Mouse (Mus musculus): ENCODE measurements around the gene Arhgef3. TPM values are rescaled to one million over a fixed set of nuclear protein-coding genes. Genes with fewer than 3 reads are reported as not detected.
"Not testable (repeated sequence)": the region's sequence is repeated elsewhere in the genome, so short reads cannot be mapped to it uniquely, and the experiment has no call there.

Arhgef3 gene
- polyA plus RNA-seq, 1 experiment, result 48.5 TPM

DNA sequence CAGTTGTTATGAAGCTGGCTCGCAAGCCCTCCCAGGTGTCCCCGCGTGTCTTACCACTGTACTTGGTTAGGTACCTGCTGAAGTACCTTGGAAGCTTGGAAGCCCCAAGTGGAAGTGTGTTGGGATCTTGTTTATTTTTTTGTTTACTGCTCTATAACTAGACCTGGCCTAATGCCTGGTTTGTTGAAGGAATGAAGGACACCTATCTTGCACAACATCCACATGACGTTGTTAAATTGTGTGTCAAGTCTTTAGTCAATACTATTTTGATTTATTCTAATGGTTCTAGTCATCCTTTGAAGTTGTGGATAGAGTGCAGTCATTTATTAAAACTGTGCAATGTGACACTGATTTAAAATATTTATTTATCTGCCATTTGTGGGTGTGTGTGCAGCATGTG, 94.8 kb downstream of the Arhgef3 start:
- peaks cover 3% of the 10 kb centered on the region; the same call in 1 of the 2 replicates for H3K4me1 ChIP-seq (ENCODE audit: control insufficient read depth, insufficient read depth, low read length)
- no peak for DNase-seq
- no peak overlapping the region for H3K4me3 ChIP-seq (replicated peaks; ENCODE audit: extremely low read depth, low read depth, low read length)
- WGBS, result 89% methylated on average over 4 of the region's 4 CpGs
- no peak for TF ChIP-seq CTCF (IDR thresholded peaks at IDR 0.05; ENCODE audit: insufficient read depth, low read length)
- TF ChIP-seq POLR2A (IDR thresholded peaks at IDR 0.05; ENCODE audit: borderline replicate concordance, extremely low read depth, low read depth, low read length), result no peak

DNA sequence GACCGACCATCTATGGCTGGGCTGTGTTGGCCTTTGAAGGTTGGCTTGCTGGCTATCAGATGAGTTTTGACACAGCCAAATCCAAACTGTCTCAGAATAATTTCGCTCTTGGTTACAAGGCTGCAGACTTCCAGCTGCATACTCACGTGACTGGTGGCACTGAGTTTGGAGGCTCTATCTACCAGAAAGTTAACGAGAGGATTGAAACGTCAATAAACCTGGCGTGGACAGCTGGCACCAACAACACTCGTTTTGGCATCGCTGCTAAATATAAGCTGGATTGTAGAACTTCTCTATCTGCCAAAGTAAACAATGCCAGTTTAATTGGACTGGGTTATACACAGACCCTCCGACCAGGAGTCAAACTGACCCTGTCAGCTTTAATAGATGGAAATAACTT, 96.1 kb downstream of the Arhgef3 start:
- H3K4me1 ChIP-seq (ENCODE audit: control insufficient read depth, insufficient read depth, low read length); H3K4me3 ChIP-seq (replicated peaks; ENCODE audit: extremely low read depth, low read depth, low read length); DNase-seq: not testable (repeated sequence)
- 57% methylated on average over 9 of the region's 9 CpGs for WGBS

DNA sequence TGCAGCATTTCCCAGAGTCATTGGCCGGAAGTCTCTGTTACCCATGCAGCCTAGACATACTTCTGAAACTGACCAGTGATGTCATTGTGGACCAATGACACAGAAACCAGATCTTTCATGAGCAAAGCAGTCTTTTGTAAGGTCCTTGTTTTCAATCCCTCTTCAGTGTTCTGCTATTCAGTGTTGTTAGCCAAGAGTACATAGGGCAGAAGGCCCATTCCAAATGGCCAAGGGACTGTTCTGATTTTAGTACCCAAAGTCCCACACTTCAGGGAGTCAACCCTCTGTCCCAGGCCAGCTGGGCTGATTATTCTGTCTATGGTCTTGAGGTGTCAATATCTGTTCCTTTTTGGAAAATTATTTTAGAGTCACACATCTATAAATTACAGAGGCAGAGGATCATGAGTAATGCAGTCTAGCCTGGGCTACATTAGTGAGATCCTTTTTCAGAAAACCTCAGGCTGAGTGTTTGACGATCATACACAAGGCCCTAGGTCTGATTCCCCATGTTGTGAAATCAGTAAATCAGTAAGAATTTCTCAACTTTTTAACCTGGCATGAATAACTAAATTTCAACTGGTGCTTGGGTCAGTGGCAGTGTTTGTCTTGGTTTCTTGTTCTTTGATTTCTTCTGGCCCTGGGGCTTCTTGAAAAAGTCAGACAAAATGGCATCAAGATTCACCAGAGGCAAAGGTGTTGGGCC, 97.2 kb downstream of the Arhgef3 start:
- Histone ChIP-seq H3K4me3 (replicated peaks; ENCODE audit: extremely low read depth, low read depth, low read length) (no peak overlapping the region), H3K4me1 (ENCODE audit: control insufficient read depth, insufficient read depth, low read length) (no peaks in the 10 kb centered on the region)
- no peak for DNase-seq
- TF ChIP-seq POLR2A (IDR thresholded peaks at IDR 0.05; ENCODE audit: borderline replicate concordance, extremely low read depth, low read depth, low read length) (no peak), CTCF (IDR thresholded peaks at IDR 0.05; ENCODE audit: insufficient read depth, low read length) (no peak)
- 85% methylated on average over 2 of the region's 2 CpGs for WGBS

GRCm38 (mm10) chr14:27214232-27214631, 99.5 kb downstream of the Arhgef3 start:
- TF ChIP-seq POLR2A (IDR thresholded peaks at IDR 0.05; ENCODE audit: borderline replicate concordance, extremely low read depth, low read depth, low read length), result no peak
- TF ChIP-seq CTCF (IDR thresholded peaks at IDR 0.05; ENCODE audit: insufficient read depth, low read length), result no peak
- 69% methylated on average over 2 of the region's 2 CpGs for WGBS
- Histone ChIP-seq H3K4me3 (replicated peaks; ENCODE audit: extremely low read depth, low read depth, low read length) (no peak overlapping the region), H3K4me1 (ENCODE audit: control insufficient read depth, insufficient read depth, low read length) (no peaks in the 10 kb centered on the region)
- DNase-seq, result no peak

DNA sequence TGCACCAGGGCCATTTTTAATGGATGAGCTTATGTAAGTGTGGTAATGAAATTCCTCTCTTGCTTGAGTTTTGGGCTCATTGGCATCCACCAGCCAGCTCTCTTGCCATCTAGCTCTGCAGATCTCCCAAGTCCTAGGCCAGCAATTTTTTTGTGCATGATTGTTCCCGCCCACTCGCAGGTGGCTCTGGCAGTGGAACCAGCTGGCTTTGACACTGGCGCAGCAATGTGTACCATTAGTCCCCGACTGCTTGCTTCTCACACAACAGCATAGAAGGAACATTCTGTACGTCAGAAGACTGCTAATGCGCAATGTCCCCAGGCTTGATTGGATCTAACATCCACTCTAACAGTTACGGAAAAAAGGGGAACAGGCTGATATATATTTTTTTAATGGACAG, 105.0 kb downstream of the Arhgef3 start:
- no peaks in the 10 kb centered on the region; the same call in 1 of the 2 replicates for H3K4me1 ChIP-seq (ENCODE audit: control insufficient read depth, insufficient read depth, low read length)
- WGBS, result 92% methylated on average over 7 of the region's 7 CpGs
- TF ChIP-seq POLR2A (IDR thresholded peaks at IDR 0.05; ENCODE audit: borderline replicate concordance, extremely low read depth, low read depth, low read length) (no peak), CTCF (IDR thresholded peaks at IDR 0.05; ENCODE audit: insufficient read depth, low read length) (no peak)
- H3K4me3 ChIP-seq (replicated peaks; ENCODE audit: extremely low read depth, low read depth, low read length), result no peak overlapping the region
- DNase-seq, result no peak

GRCm38 (mm10) chr14:27220297-27220696, 105.6 kb downstream of the Arhgef3 start:
- no peak for DNase-seq
- 65% methylated on average over 12 of the region's 12 CpGs for WGBS
- Histone ChIP-seq H3K4me1 (ENCODE audit: control insufficient read depth, insufficient read depth, low read length) (no peaks in the 10 kb centered on the region; the same call in 1 of the 2 replicates), H3K4me3 (replicated peaks; ENCODE audit: extremely low read depth, low read depth, low read length) (no peak overlapping the region)
- TF ChIP-seq POLR2A (IDR thresholded peaks at IDR 0.05; ENCODE audit: borderline replicate concordance, extremely low read depth, low read depth, low read length) (no peak), CTCF (IDR thresholded peaks at IDR 0.05; ENCODE audit: insufficient read depth, low read length) (no peak)

- 90% methylated on average over 7 of the region's 7 CpGs for WGBS
- Histone ChIP-seq H3K4me1 (ENCODE audit: control insufficient read depth, insufficient read depth, low read length) (peaks cover 11% of the 10 kb centered on the region), H3K4me3 (replicated peaks; ENCODE audit: extremely low read depth, low read depth, low read length) (no peak overlapping the region)
- no peak for DNase-seq
- TF ChIP-seq CTCF (IDR thresholded peaks at IDR 0.05; ENCODE audit: insufficient read depth, low read length) (no peak), POLR2A (IDR thresholded peaks at IDR 0.05; ENCODE audit: borderline replicate concordance, extremely low read depth, low read depth, low read length) (no peak)
Observed at GRCm38 (mm10) chr14:27224636-27225035, 109.9 kb downstream of the Arhgef3 start.

DNA sequence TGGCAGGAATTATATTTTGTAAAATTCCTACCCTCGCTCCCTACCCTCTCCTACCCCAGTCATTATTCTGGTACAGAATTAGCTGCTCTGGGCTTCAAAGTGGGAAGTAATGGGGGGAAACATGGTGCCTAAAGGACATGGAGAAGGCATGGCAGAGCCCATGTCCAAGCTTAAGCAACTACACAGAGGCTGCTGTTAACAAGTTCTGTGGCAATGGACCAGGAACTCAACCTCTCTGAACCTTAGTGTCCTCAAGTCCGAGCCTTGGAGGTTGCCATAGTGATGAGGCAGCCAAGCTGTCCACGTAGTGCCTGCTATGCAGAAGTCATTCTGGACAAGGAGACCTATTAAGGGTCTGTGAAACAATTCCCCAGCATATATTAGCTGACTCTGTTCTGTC, 111.6 kb downstream of the Arhgef3 start:
- Histone ChIP-seq H3K4me1 (ENCODE audit: control insufficient read depth, insufficient read depth, low read length) (peaks cover 21% of the 10 kb centered on the region), H3K4me3 (replicated peaks; ENCODE audit: extremely low read depth, low read depth, low read length) (no peak overlapping the region)
- TF ChIP-seq CTCF (IDR thresholded peaks at IDR 0.05; ENCODE audit: insufficient read depth, low read length) (no peak), POLR2A (IDR thresholded peaks at IDR 0.05; ENCODE audit: borderline replicate concordance, extremely low read depth, low read depth, low read length) (no peak)
- no peak for DNase-seq
- WGBS, result 75% methylated on average over 3 of the region's 3 CpGs

GRCm38 (mm10) chr14:27228288-27228687, 113.6 kb downstream of the Arhgef3 start:
- WGBS, result 64% methylated on average over 2 of the region's 2 CpGs
- no peak for TF ChIP-seq CTCF (IDR thresholded peaks at IDR 0.05; ENCODE audit: insufficient read depth, low read length)
- TF ChIP-seq POLR2A (IDR thresholded peaks at IDR 0.05; ENCODE audit: borderline replicate concordance, extremely low read depth, low read depth, low read length), result no peak
- H3K4me3 ChIP-seq (replicated peaks; ENCODE audit: extremely low read depth, low read depth, low read length), result no peak overlapping the region
- peaks cover 29% of the 10 kb centered on the region for H3K4me1 ChIP-seq (ENCODE audit: control insufficient read depth, insufficient read depth, low read length)
- no peak for DNase-seq

DNA sequence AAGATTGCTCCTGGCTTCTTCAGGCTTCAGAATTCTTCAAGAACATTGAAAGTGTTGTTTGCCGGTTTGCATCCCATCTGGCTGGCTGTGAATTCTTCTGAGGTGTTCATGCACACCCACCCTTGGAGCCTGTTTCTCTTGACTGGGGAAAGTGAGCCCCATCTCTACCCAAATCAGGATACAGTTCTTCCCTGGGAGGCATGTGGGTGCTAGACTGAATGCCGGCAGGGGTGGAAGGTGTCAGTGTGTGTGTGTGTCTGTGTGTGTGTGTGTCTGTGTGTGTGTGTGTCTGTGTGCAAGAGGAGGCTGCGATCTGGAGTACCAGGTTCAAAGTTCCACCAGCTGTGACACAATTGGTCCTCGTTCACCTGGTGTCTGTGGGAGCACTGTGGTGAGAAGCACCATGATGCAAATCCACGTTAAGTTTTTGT, 114.3 kb downstream of the Arhgef3 start:
- no peak for TF ChIP-seq CTCF (IDR thresholded peaks at IDR 0.05; ENCODE audit: insufficient read depth, low read length)
- no peak for TF ChIP-seq POLR2A (IDR thresholded peaks at IDR 0.05; ENCODE audit: borderline replicate concordance, extremely low read depth, low read depth, low read length)
- DNase-seq, result no peak
- 68% methylated on average over 5 of the region's 5 CpGs for WGBS

More for the DNA sequence above, 114.3 kb downstream of the Arhgef3 start:
- Histone ChIP-seq H3K4me1 (ENCODE audit: control insufficient read depth, insufficient read depth, low read length) (peaks cover 29% of the 10 kb centered on the region), H3K4me3 (replicated peaks; ENCODE audit: extremely low read depth, low read depth, low read length) (no peak overlapping the region)

Measured in lung, adult 2 months (tissue).